Mouse (Mus musculus): ENCODE data around the gene Pinlyp. TPM values are rescaled to one million over a fixed set of nuclear protein-coding genes. Genes with fewer than 3 reads are reported as not detected.
"Not testable (repeated sequence)": the region's sequence is repeated elsewhere in the genome, so short reads cannot be mapped to it uniquely, and the experiment has no call there.

Pinlyp gene
- polyA plus RNA-seq, 1 experiment from 2014 or later: not detected

GRCm38 (mm10) chr7:24533031-24533571, 12.8 kb downstream of the Pinlyp start:
- ATAC-seq (ENCODE audit: low FRiP score, low read depth): no peak
- Histone ChIP-seq H3K4me3 (no peak overlapping the region), H3K27me3 (replicated peaks) (peaks cover 14% of the 10 kb centered on the region), H3K27ac (no peak overlapping the region), H3K9ac (peak overlapping the region; percentile 22; the same call in 1 of the 2 replicates), H3K4me1 (peaks cover 33% of the 10 kb centered on the region), H3K36me3 (peaks cover 34% of the 10 kb centered on the region), H3K4me2 (replicated peaks) (peak overlapping the region; percentile 46; the same call in 1 of the 2 replicates), H3K9me3 (no peaks in the 10 kb centered on the region)
- WGBS: 54% methylated on average over 28 of the region's 28 CpGs

- peaks cover 33% of the 10 kb centered on the region for H3K36me3 ChIP-seq
- H3K4me2 ChIP-seq (replicated peaks): peak overlapping the region; percentile 95
- ATAC-seq (ENCODE audit: low FRiP score, low read depth): peak; percentile 74
- H3K4me3 ChIP-seq: peak overlapping the region; percentile 69
- peaks cover 14% of the 10 kb centered on the region for H3K27me3 ChIP-seq (replicated peaks)
- peak overlapping the region; percentile 92 for H3K9ac ChIP-seq
- H3K9me3 ChIP-seq: no peaks in the 10 kb centered on the region
- peak overlapping the region; percentile 81 for H3K27ac ChIP-seq
- under 1% methylated on average over 43 of the region's 43 CpGs for WGBS
- H3K4me1 ChIP-seq: peaks cover 28% of the 10 kb centered on the region
Measured at GRCm38 (mm10) chr7:24531211-24531971, 14.5 kb downstream of the Pinlyp start.

- Histone ChIP-seq H3K9ac (peak within 1 kb of the TSS; percentile 92), H3K9me3 (no peaks in the 10 kb centered on the region), H3K4me3 (peak within 1 kb of the TSS; percentile 69), H3K27ac (peak within 1 kb of the TSS; percentile 81), H3K4me2 (replicated peaks) (peak within 1 kb of the TSS; percentile 95), H3K27me3 (replicated peaks) (peaks cover 14% of the 10 kb centered on the region), H3K36me3 (peaks cover 22% of the 10 kb centered on the region), H3K4me1 (peaks cover 28% of the 10 kb centered on the region)
- ATAC-seq (ENCODE audit: low FRiP score, low read depth): peak; percentile 93
- WGBS: under 1% methylated on average over 44 of the region's 44 CpGs
Measured at GRCm38 (mm10) chr7:24530062-24530931, 15.6 kb downstream of the Pinlyp start, which contains the start of gene Irgq. Gene Irgq, plus strand, starts transcription at chr7:24530689.

GRCm38 (mm10) chr7:24529580-24529979, 16.3 kb downstream of the Pinlyp start:
- no peaks in the 10 kb centered on the region for H3K9me3 ChIP-seq
- H3K4me3 ChIP-seq: peak overlapping the region; percentile 69
- peak; percentile 2; the same call in 1 of the 2 replicates for ATAC-seq (ENCODE audit: low FRiP score, low read depth)
- H3K4me2 ChIP-seq (replicated peaks): peak overlapping the region; percentile 95
- H3K9ac ChIP-seq: peak overlapping the region; percentile 92
- H3K36me3 ChIP-seq: peaks cover 15% of the 10 kb centered on the region
- H3K4me1 ChIP-seq: peaks cover 28% of the 10 kb centered on the region
- 65% methylated on average over 11 of the region's 11 CpGs for WGBS
- peaks cover 14% of the 10 kb centered on the region for H3K27me3 ChIP-seq (replicated peaks)
- no peak overlapping the region for H3K27ac ChIP-seq

- ATAC-seq (ENCODE audit: low FRiP score, low read depth): no peak
- Histone ChIP-seq H3K4me1 (peaks cover 23% of the 10 kb centered on the region), H3K27me3 (replicated peaks) (peaks cover 10% of the 10 kb centered on the region), H3K4me3 (no peak overlapping the region), H3K9ac (no peak overlapping the region), H3K36me3 (peaks cover 9% of the 10 kb centered on the region), H3K9me3 (no peaks in the 10 kb centered on the region), H3K27ac (no peak overlapping the region), H3K4me2 (replicated peaks) (no peak overlapping the region)
- 93% methylated on average over 11 of the region's 11 CpGs for WGBS
Measured at GRCm38 (mm10) chr7:24528861-24529260, 17.1 kb downstream of the Pinlyp start.

GRCm38 (mm10) chr7:24525686-24526420, 20.1 kb downstream of the Pinlyp start:
- 89% methylated on average over 12 of the region's 12 CpGs for WGBS
- no peaks in the 10 kb centered on the region for H3K27me3 ChIP-seq (replicated peaks)

GRCm38 (mm10) chr7:24524978-24525377, 20.9 kb downstream of the Pinlyp start:
- 80% methylated on average over 6 of the region's 6 CpGs for WGBS
- Histone ChIP-seq H3K9me3 (no peaks in the 10 kb centered on the region), H3K4me1 (peaks cover 7% of the 10 kb centered on the region), H3K36me3 (no peaks in the 10 kb centered on the region), H3K27me3 (replicated peaks) (no peaks in the 10 kb centered on the region), H3K9ac (no peak overlapping the region), H3K4me2 (replicated peaks) (no peak overlapping the region), H3K4me3 (no peak overlapping the region), H3K27ac (no peak overlapping the region)
- no peak for ATAC-seq (ENCODE audit: low FRiP score, low read depth)

More at GRCm38 (mm10) chr7:24525686-24526420, 20.1 kb downstream of the Pinlyp start:
- peaks cover 7% of the 10 kb centered on the region for H3K4me1 ChIP-seq
- H3K9ac ChIP-seq: no peak overlapping the region
- no peak overlapping the region for H3K4me2 ChIP-seq (replicated peaks)
- no peak overlapping the region for H3K27ac ChIP-seq
- H3K9me3 ChIP-seq: no peaks in the 10 kb centered on the region
- H3K4me3 ChIP-seq: no peak overlapping the region
- H3K36me3 ChIP-seq: no peaks in the 10 kb centered on the region
- no peak for ATAC-seq (ENCODE audit: low FRiP score, low read depth)

GRCm38 (mm10) chr7:24523723-24524122, 22.2 kb downstream of the Pinlyp start:
- Histone ChIP-seq H3K9ac (no peak overlapping the region), H3K27ac (no peak overlapping the region), H3K36me3 (peaks cover under 1% of the 10 kb centered on the region; the same call in 1 of the 2 replicates), H3K27me3 (replicated peaks) (no peaks in the 10 kb centered on the region), H3K4me1 (no peaks in the 10 kb centered on the region), H3K4me2 (replicated peaks) (no peak overlapping the region), H3K9me3 (no peaks in the 10 kb centered on the region), H3K4me3 (no peak overlapping the region)
- WGBS: 87% methylated on average over 6 of the region's 6 CpGs
- no peak for ATAC-seq (ENCODE audit: low FRiP score, low read depth)

- no peaks in the 10 kb centered on the region for H3K4me1 ChIP-seq
- H3K9ac ChIP-seq: no peak overlapping the region
- no peak overlapping the region for H3K4me3 ChIP-seq
- no peak overlapping the region for H3K4me2 ChIP-seq (replicated peaks)
- no peaks in the 10 kb centered on the region for H3K27me3 ChIP-seq (replicated peaks)
- H3K36me3 ChIP-seq: peaks cover 4% of the 10 kb centered on the region; the same call in 1 of the 2 replicates
- H3K9me3 ChIP-seq: no peaks in the 10 kb centered on the region
- H3K27ac ChIP-seq: no peak overlapping the region
- no peak for ATAC-seq (ENCODE audit: low FRiP score, low read depth)
- WGBS: 59% methylated on average over 5 of the region's 5 CpGs
Measured at GRCm38 (mm10) chr7:24522805-24523204, 23.1 kb downstream of the Pinlyp start.

GRCm38 (mm10) chr7:24520054-24520453, 25.9 kb downstream of the Pinlyp start:
- 88% methylated on average over 10 of the region's 10 CpGs for WGBS
- H3K4me3 ChIP-seq; H3K9ac ChIP-seq; H3K27ac ChIP-seq; H3K4me2 ChIP-seq (replicated peaks); H3K4me1 ChIP-seq; ATAC-seq (ENCODE audit: low FRiP score, low read depth); H3K27me3 ChIP-seq (replicated peaks); H3K9me3 ChIP-seq: not testable (repeated sequence)
- H3K36me3 ChIP-seq: peaks cover 27% of the 10 kb centered on the region

- WGBS: 61% methylated on average over 3 of the region's 3 CpGs
Measured at GRCm38 (mm10) chr7:24519130-24519529, 26.8 kb downstream of the Pinlyp start.

More at GRCm38 (mm10) chr7:24519130-24519529, 26.8 kb downstream of the Pinlyp start:
- peaks cover 36% of the 10 kb centered on the region for H3K36me3 ChIP-seq
- no peak overlapping the region for H3K4me3 ChIP-seq
- H3K9ac ChIP-seq: no peak overlapping the region
- H3K4me2 ChIP-seq (replicated peaks): no peak overlapping the region
- H3K4me1 ChIP-seq: no peaks in the 10 kb centered on the region
- H3K9me3 ChIP-seq: no peaks in the 10 kb centered on the region
- no peaks in the 10 kb centered on the region for H3K27me3 ChIP-seq (replicated peaks)
- no peak for ATAC-seq (ENCODE audit: low FRiP score, low read depth)
- no peak overlapping the region for H3K27ac ChIP-seq
